Mouse (Mus musculus): ENCODE data around the gene Wdr91. TPM values are rescaled to one million over a fixed set of nuclear protein-coding genes. Genes with fewer than 3 reads are reported as not detected.

The Wdr91 gene
- polyA plus RNA-seq, 1 experiment from 2014 or later = 7.2 TPM

GRCm38 (mm10) chr6:34906661-34907060 is 4.0 kb downstream of the Wdr91 start:
- ATAC-seq = no peak
- Histone ChIP-seq H3K36me3 (ENCODE audit: control insufficient read depth, insufficient read depth, low read length) (0 out of 2 replicates have a peak, but pooled peaks cover 12% of the 10 kb centered on the region), H3K4me1 (ENCODE audit: control insufficient read depth, insufficient read depth, low read length) (peaks cover 6% of the 10 kb centered on the region), H3K4me3 (ENCODE audit: low read length) (no peak overlapping the region), H3K4me2 (ENCODE audit: low read depth, low read length) (no peak overlapping the region), H3K27me3 (replicated peaks; ENCODE audit: control insufficient read depth, insufficient read depth, low read length) (no peaks in the 10 kb centered on the region), H3K27ac (ENCODE audit: low read length) (no peak overlapping the region), H3K9ac (ENCODE audit: low read depth, low read length) (no peak overlapping the region), H3K9me3 (ENCODE audit: control insufficient read depth, low read length) (no peaks in the 10 kb centered on the region)
- WGBS = 92% methylated on average over 4 of the region's 4 CpGs

- Histone ChIP-seq H3K27ac (ENCODE audit: low read length) (no peak overlapping the region), H3K27me3 (replicated peaks; ENCODE audit: control insufficient read depth, insufficient read depth, low read length) (no peaks in the 10 kb centered on the region), H3K9me3 (ENCODE audit: control insufficient read depth, low read length) (no peaks in the 10 kb centered on the region), H3K9ac (ENCODE audit: low read depth, low read length) (no peak overlapping the region), H3K36me3 (ENCODE audit: control insufficient read depth, insufficient read depth, low read length) (peaks cover 12% of the 10 kb centered on the region; the same call in 1 of the 2 replicates), H3K4me1 (ENCODE audit: control insufficient read depth, insufficient read depth, low read length) (peaks cover 6% of the 10 kb centered on the region), H3K4me3 (ENCODE audit: low read length) (no peak overlapping the region), H3K4me2 (ENCODE audit: low read depth, low read length) (no peak overlapping the region)
- ATAC-seq = no peak
- 79% methylated on average over 2 of the region's 2 CpGs for WGBS
These were observed 4.6 kb downstream of the Wdr91 start for GRCm38 (mm10) chr6:34906125-34906524.

GRCm38 (mm10) chr6:34904361-34904760 is 6.3 kb downstream of the Wdr91 start:
- H3K9ac ChIP-seq (ENCODE audit: low read depth, low read length) = no peak overlapping the region
- no peak overlapping the region for H3K4me2 ChIP-seq (ENCODE audit: low read depth, low read length)
- no peaks in the 10 kb centered on the region for H3K9me3 ChIP-seq (ENCODE audit: control insufficient read depth, low read length)
- peaks cover 12% of the 10 kb centered on the region for H3K36me3 ChIP-seq (ENCODE audit: control insufficient read depth, insufficient read depth, low read length)
- H3K4me3 ChIP-seq (ENCODE audit: low read length) = no peak overlapping the region
- H3K4me1 ChIP-seq (ENCODE audit: control insufficient read depth, insufficient read depth, low read length) = no peaks in the 10 kb centered on the region
- no peaks in the 10 kb centered on the region for H3K27me3 ChIP-seq (replicated peaks; ENCODE audit: control insufficient read depth, insufficient read depth, low read length)
- H3K27ac ChIP-seq (ENCODE audit: low read length) = no peak overlapping the region
- ATAC-seq = no peak
- 84% methylated on average over 6 of the region's 6 CpGs for WGBS

- Histone ChIP-seq H3K27me3 (replicated peaks; ENCODE audit: control insufficient read depth, insufficient read depth, low read length) (no peaks in the 10 kb centered on the region), H3K4me2 (ENCODE audit: low read depth, low read length) (no peak overlapping the region), H3K9ac (ENCODE audit: low read depth, low read length) (no peak overlapping the region), H3K4me1 (ENCODE audit: control insufficient read depth, insufficient read depth, low read length) (no peaks in the 10 kb centered on the region), H3K9me3 (ENCODE audit: control insufficient read depth, low read length) (no peaks in the 10 kb centered on the region), H3K4me3 (ENCODE audit: low read length) (no peak overlapping the region), H3K27ac (ENCODE audit: low read length) (no peak overlapping the region), H3K36me3 (ENCODE audit: control insufficient read depth, insufficient read depth, low read length) (peaks cover 12% of the 10 kb centered on the region)
- WGBS = 91% methylated on average over 10 of the region's 10 CpGs
- ATAC-seq = no peak
These were observed 6.8 kb downstream of the Wdr91 start for GRCm38 (mm10) chr6:34903851-34904250.

- Histone ChIP-seq H3K36me3 (ENCODE audit: control insufficient read depth, insufficient read depth, low read length) (peaks cover 12% of the 10 kb centered on the region), H3K4me2 (ENCODE audit: low read depth, low read length) (no peak overlapping the region)
These were observed 7.2 kb downstream of the Wdr91 start for GRCm38 (mm10) chr6:34903441-34903840.

GRCm38 (mm10) chr6:34902578-34902977 is 8.1 kb downstream of the Wdr91 start:
- H3K27ac ChIP-seq (ENCODE audit: low read length) = no peak overlapping the region
- no peaks in the 10 kb centered on the region for H3K27me3 ChIP-seq (replicated peaks; ENCODE audit: control insufficient read depth, insufficient read depth, low read length)
- 78% methylated on average over 7 of the region's 7 CpGs for WGBS
- H3K9ac ChIP-seq (ENCODE audit: low read depth, low read length) = no peak overlapping the region
- no peak overlapping the region for H3K4me3 ChIP-seq (ENCODE audit: low read length)
- H3K4me2 ChIP-seq (ENCODE audit: low read depth, low read length) = no peak overlapping the region
- H3K9me3 ChIP-seq (ENCODE audit: control insufficient read depth, low read length) = no peaks in the 10 kb centered on the region
- H3K4me1 ChIP-seq (ENCODE audit: control insufficient read depth, insufficient read depth, low read length) = no peaks in the 10 kb centered on the region
- H3K36me3 ChIP-seq (ENCODE audit: control insufficient read depth, insufficient read depth, low read length) = peaks cover 6% of the 10 kb centered on the region
- no peak for ATAC-seq

More at GRCm38 (mm10) chr6:34903441-34903840, 7.2 kb downstream of the Wdr91 start:
- H3K27ac ChIP-seq (ENCODE audit: low read length) = no peak overlapping the region
- H3K9me3 ChIP-seq (ENCODE audit: control insufficient read depth, low read length) = no peaks in the 10 kb centered on the region
- no peak overlapping the region for H3K4me3 ChIP-seq (ENCODE audit: low read length)
- WGBS = 67% methylated on average over 5 of the region's 5 CpGs
- no peaks in the 10 kb centered on the region for H3K4me1 ChIP-seq (ENCODE audit: control insufficient read depth, insufficient read depth, low read length)
- no peaks in the 10 kb centered on the region for H3K27me3 ChIP-seq (replicated peaks; ENCODE audit: control insufficient read depth, insufficient read depth, low read length)
- H3K9ac ChIP-seq (ENCODE audit: low read depth, low read length) = no peak overlapping the region
- ATAC-seq = no peak

GRCm38 (mm10) chr6:34901911-34902444 is 8.7 kb downstream of the Wdr91 start:
- no peak overlapping the region for H3K4me3 ChIP-seq (ENCODE audit: low read length)
- no peaks in the 10 kb centered on the region for H3K9me3 ChIP-seq (ENCODE audit: control insufficient read depth, low read length)
- H3K36me3 ChIP-seq (ENCODE audit: control insufficient read depth, insufficient read depth, low read length) = peaks cover 10% of the 10 kb centered on the region
- no peak for ATAC-seq
- no peaks in the 10 kb centered on the region for H3K4me1 ChIP-seq (ENCODE audit: control insufficient read depth, insufficient read depth, low read length)
- no peak overlapping the region for H3K4me2 ChIP-seq (ENCODE audit: low read depth, low read length)
- WGBS = 55% methylated on average over 9 of the region's 9 CpGs
- no peak overlapping the region for H3K27ac ChIP-seq (ENCODE audit: low read length)
- H3K9ac ChIP-seq (ENCODE audit: low read depth, low read length) = no peak overlapping the region
- no peaks in the 10 kb centered on the region for H3K27me3 ChIP-seq (replicated peaks; ENCODE audit: control insufficient read depth, insufficient read depth, low read length)

- Histone ChIP-seq H3K9ac (ENCODE audit: low read depth, low read length) (no peak overlapping the region), H3K4me3 (ENCODE audit: low read length) (no peak overlapping the region), H3K36me3 (ENCODE audit: control insufficient read depth, insufficient read depth, low read length) (peaks cover 8% of the 10 kb centered on the region), H3K4me2 (ENCODE audit: low read depth, low read length) (no peak overlapping the region), H3K27me3 (replicated peaks; ENCODE audit: control insufficient read depth, insufficient read depth, low read length) (no peaks in the 10 kb centered on the region), H3K27ac (ENCODE audit: low read length) (no peak overlapping the region), H3K9me3 (ENCODE audit: control insufficient read depth, low read length) (no peaks in the 10 kb centered on the region), H3K4me1 (ENCODE audit: control insufficient read depth, insufficient read depth, low read length) (no peaks in the 10 kb centered on the region)
- WGBS = 73% methylated on average over 2 of the region's 2 CpGs
- ATAC-seq = no peak
These were observed 9.7 kb downstream of the Wdr91 start for GRCm38 (mm10) chr6:34900990-34901389.

GRCm38 (mm10) chr6:34899127-34899526 is 11.5 kb downstream of the Wdr91 start:
- Histone ChIP-seq H3K4me1 (ENCODE audit: control insufficient read depth, insufficient read depth, low read length) (no peaks in the 10 kb centered on the region), H3K27ac (ENCODE audit: low read length) (no peak overlapping the region), H3K4me3 (ENCODE audit: low read length) (no peak overlapping the region), H3K4me2 (ENCODE audit: low read depth, low read length) (no peak overlapping the region), H3K27me3 (replicated peaks; ENCODE audit: control insufficient read depth, insufficient read depth, low read length) (no peaks in the 10 kb centered on the region), H3K9me3 (ENCODE audit: control insufficient read depth, low read length) (no peaks in the 10 kb centered on the region), H3K9ac (ENCODE audit: low read depth, low read length) (no peak overlapping the region), H3K36me3 (ENCODE audit: control insufficient read depth, insufficient read depth, low read length) (peaks cover 11% of the 10 kb centered on the region)
- 85% methylated on average over 2 of the region's 2 CpGs for WGBS
- peak; percentile 69 for ATAC-seq

- Histone ChIP-seq H3K4me1 (ENCODE audit: control insufficient read depth, insufficient read depth, low read length) (no peaks in the 10 kb centered on the region), H3K4me2 (ENCODE audit: low read depth, low read length) (no peak overlapping the region), H3K27ac (ENCODE audit: low read length) (no peak overlapping the region), H3K9ac (ENCODE audit: low read depth, low read length) (no peak overlapping the region), H3K27me3 (replicated peaks; ENCODE audit: control insufficient read depth, insufficient read depth, low read length) (no peaks in the 10 kb centered on the region), H3K9me3 (ENCODE audit: control insufficient read depth, low read length) (no peaks in the 10 kb centered on the region), H3K4me3 (ENCODE audit: low read length) (no peak overlapping the region), H3K36me3 (ENCODE audit: control insufficient read depth, insufficient read depth, low read length) (peaks cover 11% of the 10 kb centered on the region)
- ATAC-seq = no peak
- 65% methylated on average over 16 of the region's 16 CpGs for WGBS
These were observed 14.4 kb downstream of the Wdr91 start for GRCm38 (mm10) chr6:34896168-34896780.
